In the genomic region with DNA sequence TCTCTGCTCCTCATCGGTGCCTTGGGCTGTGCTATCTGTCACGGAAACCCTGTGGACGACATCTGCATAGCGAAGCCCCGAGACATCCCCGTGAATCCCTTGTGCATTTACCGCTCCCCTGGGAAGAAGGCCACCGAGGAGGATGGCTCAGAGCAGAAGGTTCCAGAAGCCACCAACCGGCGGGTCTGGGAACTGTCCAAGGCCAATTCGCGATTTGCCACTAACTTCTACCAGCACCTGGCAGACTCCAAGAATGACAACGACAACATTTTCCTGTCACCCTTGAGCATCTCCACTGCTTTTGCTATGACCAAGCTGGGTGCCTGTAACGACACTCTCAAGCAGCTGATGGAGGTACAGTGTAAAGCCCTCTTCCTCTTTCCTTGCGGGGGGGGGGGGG, we compare ENCODE assay signal across 22 mouse cellular contexts. TPM values are rescaled to one million over a fixed set of nuclear protein-coding genes. Genes with fewer than 3 reads are reported as not detected.
DNase-seq lines count a peak whose midpoint lies in the region; ATAC-seq and TF ChIP-seq lines count a peak whose summit lies in the region.
"Had no signal": no experiment of that assay in that cellular context is flagged by ENCODE, and none has a peak within 500 bp of the region (broad histone marks: within the 10 kb centered on the region; RNA-seq: fewer than 3 reads in every experiment).

No protein-coding gene starts in this region.

- peak overlapping the region; percentile 83 for H3K27ac ChIP-seq in CH12.LX (ENCODE audit: insufficient read depth, low read depth)
- H3K27ac ChIP-seq in liver, embryonic 11.5 days (ENCODE audit: low read depth, low read length), result no peak overlapping the region
- no peak overlapping the region for H3K27ac ChIP-seq in liver, embryonic 15.5 days (replicated peaks)
- no peak overlapping the region for H3K27ac ChIP-seq in hindbrain, embryonic 11.5 days (ENCODE audit: low read depth, low read length)
- H3K27ac ChIP-seq: embryonic facial prominence, embryonic 13.5 days; forebrain, embryonic 10.5 days; hindbrain, embryonic 12.5 days had no signal

- dilution Hi-C loops in CH12.LX (cut with MboI; ENCODE audit: extremely low pct_ligation_motif_present, extremely low pct_unique_long_range_greater_than_20kb, low sequenced_read_pairs), result no loop called here

- intact Hi-C loops in heart, postnatal 10 days (cut with DNase I), result loop anchor here (5.0 kb wide), 1 partner anchor 188 kb away; no protein-coding TSS in a partner anchor

- peak; percentile 60 for TF ChIP-seq RAD21 in CH12.LX (IDR thresholded peaks at IDR 0.05; ENCODE audit: low read depth, low read length)

- H3K4me2 ChIP-seq in CH12.LX (ENCODE audit: insufficient read depth, low read depth, poor library complexity, severe bottlenecking), result peak overlapping the region; percentile 53
- peak overlapping the region; percentile 43 for H3K4me2 ChIP-seq in liver, embryonic 11.5 days
- H3K4me2 ChIP-seq in liver, embryonic 15.5 days, result peak overlapping the region; percentile 44
- H3K4me2 ChIP-seq in hindbrain, embryonic 11.5 days (replicated peaks; ENCODE audit: low read depth, low read length), result no peak overlapping the region
- H3K4me2 ChIP-seq: embryonic facial prominence, embryonic 13.5 days; heart, embryonic 12.5 days; hindbrain, embryonic 12.5 days had no signal

- peaks cover 8 to 38% of the 10 kb centered on the region in 2 experiments; a peak in 3 of 4 replicates for H3K4me1 ChIP-seq in CH12.LX (ENCODE audit: control insufficient read depth in 1 of 2, insufficient read depth in 2 of 2)
- no peaks in the 10 kb centered on the region for H3K4me1 ChIP-seq in liver, embryonic 11.5 days (replicated peaks; ENCODE audit: control insufficient read depth, insufficient read depth, low read length)
- H3K4me1 ChIP-seq in liver, embryonic 15.5 days (replicated peaks), result peaks cover 11% of the 10 kb centered on the region
- H3K4me1 ChIP-seq in hindbrain, embryonic 11.5 days (replicated peaks; ENCODE audit: control insufficient read depth, insufficient read depth, low read length), result no peaks in the 10 kb centered on the region
- H3K4me1 ChIP-seq: embryonic facial prominence, embryonic 13.5 days; forebrain, embryonic 10.5 days; heart, embryonic 12.5 days; hindbrain, embryonic 12.5 days had no signal

- WGBS in liver, embryonic 11.5 days, result 81% methylated on average over 15 of the region's 15 CpGs
- 73% methylated on average over 15 of the region's 15 CpGs for WGBS in liver, embryonic 15.5 days (ENCODE audit: insufficient replicate concordance)
- WGBS in hindbrain, embryonic 11.5 days, result 90% methylated on average over 14 of the region's 15 CpGs

- peak; percentile 34 to 73; a peak in 3 of 4 replicates for TF ChIP-seq CTCF in CH12.LX (conservative IDR thresholded peaks at IDR 0.05 in 1 of 2, IDR thresholded peaks at IDR 0.05 in 1 of 2; ENCODE audit: low read depth in 2 of 2, low read length in 2 of 2)

- in situ Hi-C loops in CH12.LX (cut with MboI; ENCODE audit: low pct_ligation_motif_present, low pct_unique_long_range_greater_than_20kb, low sequenced_read_pairs), result no loop called here

- peaks cover 40% of the 10 kb centered on the region for H3K79me2 ChIP-seq in CH12.LX (replicated peaks; ENCODE audit: control insufficient read depth, extremely low read depth, insufficient read depth, poor library complexity, severe bottlenecking)

- peak; percentile 66; the same call in 1 of the 2 replicates for TF ChIP-seq EP300 in CH12.LX (IDR thresholded peaks at IDR 0.05; ENCODE audit: low read length)

- no peak; the same call in 1 of the 2 replicates for TF ChIP-seq POLR2A in CH12.LX (IDR thresholded peaks at IDR 0.05; ENCODE audit: low read depth, low read length)

- H3K9ac ChIP-seq in CH12.LX (ENCODE audit: insufficient read depth, low read depth), result no peak overlapping the region
- no peak overlapping the region for H3K9ac ChIP-seq in liver, embryonic 11.5 days (ENCODE audit: low read depth, low read length)
- H3K9ac ChIP-seq in liver, embryonic 15.5 days, result no peak overlapping the region
- H3K9ac ChIP-seq in hindbrain, embryonic 11.5 days (ENCODE audit: low read depth, low read length), result no peak overlapping the region
- H3K9ac ChIP-seq: embryonic facial prominence, embryonic 13.5 days; heart, embryonic 12.5 days; hindbrain, embryonic 12.5 days had no signal

- ATAC-seq in liver, embryonic 11.5 days (replicated peaks; ENCODE audit: low FRiP score), result no peak
- ATAC-seq in liver, embryonic 15.5 days (ENCODE audit: insufficient read depth), result no peak
- no peak for ATAC-seq in hindbrain, embryonic 11.5 days (ENCODE audit: low FRiP score)
- ATAC-seq in monocyte, adult 5-6 weeks (replicated peaks; ENCODE audit: insufficient number of reproducible peaks, low FRiP score, low TSS enrichment, poor library complexity, severe bottlenecking), result no peak
- ATAC-seq: forebrain, embryonic 16.5 days; intestine, embryonic 16.5 days had no signal

- H3K4me3 ChIP-seq in CH12.LX (replicated peaks in 1 of 3; ENCODE audit: low read depth in 2 of 3, low read length in 2 of 3, poor library complexity in 1 of 3), result peak overlapping the region; percentile 28 to 40 (median 40)
- no peak overlapping the region for H3K4me3 ChIP-seq in liver, embryonic 11.5 days (ENCODE audit: low read depth, low read length)
- H3K4me3 ChIP-seq in liver, embryonic 15.5 days (replicated peaks), result peak overlapping the region; percentile 45
- H3K4me3 ChIP-seq in hindbrain, embryonic 11.5 days (ENCODE audit: low read depth, low read length), result no peak overlapping the region
- H3K4me3 ChIP-seq: embryonic facial prominence, embryonic 13.5 days; forebrain, embryonic 10.5 days; heart, embryonic 12.5 days; hindbrain, embryonic 12.5 days had no signal

- H3K9me3 ChIP-seq in CH12.LX (replicated peaks; ENCODE audit: low read length), result no peaks in the 10 kb centered on the region
- no peaks in the 10 kb centered on the region for H3K9me3 ChIP-seq in liver, embryonic 11.5 days (ENCODE audit: control insufficient read depth, low read length)
- no peaks in the 10 kb centered on the region for H3K9me3 ChIP-seq in liver, embryonic 15.5 days (replicated peaks)
- no peaks in the 10 kb centered on the region for H3K9me3 ChIP-seq in hindbrain, embryonic 11.5 days (ENCODE audit: control insufficient read depth, low read length)
- H3K9me3 ChIP-seq: embryonic facial prominence, embryonic 13.5 days; forebrain, embryonic 10.5 days; G1E; heart, embryonic 12.5 days; hindbrain, embryonic 12.5 days had no signal

- peaks cover 34 to 63% of the 10 kb centered on the region in 2 experiments for H3K36me3 ChIP-seq in CH12.LX (replicated peaks in 1 of 2; ENCODE audit: control insufficient read depth in 1 of 2, insufficient read depth in 1 of 2, low read length in 1 of 2)
- H3K36me3 ChIP-seq in liver, embryonic 11.5 days (ENCODE audit: control insufficient read depth, insufficient read depth, low read length), result peaks cover 2% of the 10 kb centered on the region; the same call in 1 of the 2 replicates
- H3K36me3 ChIP-seq in liver, embryonic 15.5 days (replicated peaks), result peaks cover 7% of the 10 kb centered on the region; the same call in 1 of the 2 replicates
- no peaks in the 10 kb centered on the region for H3K36me3 ChIP-seq in hindbrain, embryonic 11.5 days (ENCODE audit: control insufficient read depth, insufficient read depth, low read length)
- H3K36me3 ChIP-seq: embryonic facial prominence, embryonic 13.5 days; forebrain, embryonic 10.5 days; G1E; heart, embryonic 12.5 days; hindbrain, embryonic 12.5 days had no signal

- DNase-seq in heart, adult 11 months, result peak; percentile 78
- no peak for DNase-seq in heart, postnatal 10 days
- DNase-seq in CH12.LX (ENCODE audit: extremely low read depth) (peak; percentile 96), MN1 (ENCODE audit: low spot score) (no peak)
- DNase-seq in liver, embryonic 11.5 days (ENCODE audit: low spot score), result no peak
- no peak for DNase-seq in hindbrain, embryonic 11.5 days (ENCODE audit: low spot score)
- DNase-seq: adrenal gland, adult 2 months; adrenal gland, postnatal 25 days; cerebellum, adult 18-20 months; cerebellum, adult 9-11 months; cerebellum, postnatal 36 days; gastrocnemius, postnatal 10 days; heart, postnatal 36 days had no signal

- no peaks in the 10 kb centered on the region for H3K27me3 ChIP-seq in CH12.LX (replicated peaks)
- no peaks in the 10 kb centered on the region for H3K27me3 ChIP-seq in liver, embryonic 11.5 days (replicated peaks; ENCODE audit: control insufficient read depth, insufficient read depth, low read length)
- no peaks in the 10 kb centered on the region for H3K27me3 ChIP-seq in liver, embryonic 15.5 days
- H3K27me3 ChIP-seq in hindbrain, embryonic 11.5 days (ENCODE audit: control insufficient read depth, insufficient read depth, low read length), result no peaks in the 10 kb centered on the region
- H3K27me3 ChIP-seq: embryonic facial prominence, embryonic 13.5 days; heart, embryonic 12.5 days; hindbrain, embryonic 12.5 days had no signal

TF ChIP-seq in CH12.LX, 34 proteins besides CTCF, POLR2A, EP300 and RAD21 (continues in another document):
- TF ChIP-seq SMC3 (IDR thresholded peaks at IDR 0.05; ENCODE audit: low read depth, low read length) (peak; percentile 49), MAX (IDR thresholded peaks at IDR 0.05; ENCODE audit: low read length) (no peak), KAT2A (IDR thresholded peaks at IDR 0.05; ENCODE audit: insufficient replicate concordance, low read length) (peak; percentile 84), USF2 (conservative IDR thresholded peaks at IDR 0.05; ENCODE audit: low read depth, low read length) (no peak), SIN3A (IDR thresholded peaks at IDR 0.05; ENCODE audit: low read length) (peak; percentile 77), POLR2AphosphoS2 (IDR thresholded peaks at IDR 0.05; ENCODE audit: low read depth, low read length) (no peak; the same call in 1 of the 2 replicates)

RNA-seq across cellular contexts. Expression of a gene that starts 11.0 kb away (rescaled TPM):
- under 1 TPM; 0.17 to 0.57 TPM for total RNA-seq in heart, postnatal 10 days (2021)
- 154 and 204 TPM in 2 replicates for total RNA-seq in CH12.LX (2012; rRNA removed)
- total RNA-seq in CH12.LX (2014; rRNA removed), result 193 and 202 TPM in 2 replicates
- polyA plus RNA-seq in CH12.LX (2012; ENCODE audit: insufficient read length, low read depth), result 143 and 149 TPM in 2 replicates
- polyA plus RNA-seq in liver, embryonic 11.5 days (2014; fragmentation: Nextera tagmentation; extraction: Ambion mirVana), result 209 and 215 TPM in 2 replicates
- 916 and 1,075 TPM in 2 replicates for polyA plus RNA-seq in liver, embryonic 15.5 days (2015; fragmentation: Nextera tagmentation; extraction: Ambion mirVana)
- 1.7 and 2.0 TPM in 2 replicates for polyA plus RNA-seq in hindbrain, embryonic 11.5 days (2014; fragmentation: Nextera tagmentation; extraction: Ambion mirVana)
- total RNA-seq in monocyte, adult 5-6 weeks (2017), result 0.64 to 7.9 TPM (median 0.68 TPM) in 3 replicates

RNA-seq across cellular contexts. Expression of a gene that starts 45.3 kb away (rescaled TPM):
- total RNA-seq in heart, postnatal 10 days (2021), result 10 to 100 TPM; 14.5 to 17.7 TPM
- total RNA-seq in CH12.LX (2012; rRNA removed) (4.7 and 5.2 TPM in 2 replicates), CH12.LX (2014; rRNA removed) (3.1 and 4.5 TPM in 2 replicates)
- 3.6 and 4.8 TPM in 2 replicates for polyA plus RNA-seq in CH12.LX (2012; ENCODE audit: insufficient read length, low read depth)
- 3.4 and 4.8 TPM in 2 replicates for polyA plus RNA-seq in liver, embryonic 11.5 days (2014; fragmentation: Nextera tagmentation; extraction: Ambion mirVana)
- polyA plus RNA-seq in liver, embryonic 15.5 days (2015; fragmentation: Nextera tagmentation; extraction: Ambion mirVana), result 1.3 and 2.0 TPM in 2 replicates
- 8.6 and 15.1 TPM in 2 replicates for polyA plus RNA-seq in hindbrain, embryonic 11.5 days (2014; fragmentation: Nextera tagmentation; extraction: Ambion mirVana)
- 13.1 to 20.4 TPM (median 15.5 TPM) in 3 replicates for total RNA-seq in monocyte, adult 5-6 weeks (2017)

Comparison
In these comparisons a context has a peak if more than half of its experiments do, and no peak if none do; other contexts are left out.
1. DNase-seq: peak in heart, adult 11 months (single experiment) and CH12.LX (single experiment); none in heart, postnatal 10 days (0 of 2), liver, embryonic 11.5 days (single experiment), MN1 (single experiment) and hindbrain, embryonic 11.5 days (single experiment).
2. H3K4me3 ChIP-seq: peak in CH12.LX (3 of 3) and liver, embryonic 15.5 days (single experiment); none in liver, embryonic 11.5 days (single experiment) and hindbrain, embryonic 11.5 days (single experiment).
3. RNA of a gene that starts 11.0 kb away (polyA plus RNA-seq): 916 to 1,075 TPM in liver, embryonic 15.5 days, 209 to 215 TPM in liver, embryonic 11.5 days and 143 to 149 TPM in CH12.LX; 1.7 to 2.0 TPM in hindbrain, embryonic 11.5 days; every median in the first group is over 10 times any median in the second.